Mouse (Mus musculus) ES-E14 (cell line): ENCODE results near the gene Timm10. TPM values are rescaled to one million over a fixed set of nuclear protein-coding genes. Genes with fewer than 3 reads are reported as not detected.
A peak's percentile ranks its signal among the peaks of the same experiment; 100 is the strongest.

Source experiments
- DNase-seq: peaks from one replicate; pipeline ENCODE4 v3.0.0-alpha.2; 2013; ENCODE audit warnings: low read depth, low spot score
- H3K27ac ChIP-seq: 2 replicates; pipeline ENCODE4 v1.5.1; 2012; ENCODE audit warnings: low read depth, mild to moderate bottlenecking, low read length, moderate library complexity, mixed read lengths; ENCODE audit not compliant: poor library complexity, insufficient read depth, severe bottlenecking
- H3K36me3 ChIP-seq: 2 replicates; pipeline ENCODE4 v1.6.1; 2012; ENCODE audit warnings: mild to moderate bottlenecking, low read length, moderate library complexity, mixed read lengths; ENCODE audit not compliant: control insufficient read depth, poor library complexity, insufficient read depth, severe bottlenecking
- H3K4me1 ChIP-seq, 2 experiments: fragments of 150-350 bp in 1 of 2; sonication (generic) in 1 of 2; 2 replicates each; pipeline ENCODE4 v1.6.1; 2012; ENCODE audit warnings: low read length in 2 of 2, mild to moderate bottlenecking in 1 of 2, mixed read lengths in 1 of 2; ENCODE audit not compliant: control insufficient read depth in 2 of 2, insufficient read depth in 2 of 2, poor library complexity in 1 of 2
- H3K4me3 ChIP-seq, 2 experiments: fragments of 150-350 bp in 1 of 2; sonication (generic) in 1 of 2; 2 replicates each; pipeline ENCODE4 v1.5.1; 2012; ENCODE audit warnings: low read length in 2 of 2, low read depth in 1 of 2, mild to moderate bottlenecking in 1 of 2, mixed read lengths in 1 of 2; ENCODE audit not compliant: insufficient read depth in 1 of 2, poor library complexity in 1 of 2, severe bottlenecking in 1 of 2
- H3K9ac ChIP-seq: 2 replicates; pipeline ENCODE4 v1.6.1; 2012; ENCODE audit warnings: low read depth, mild to moderate bottlenecking, low read length, mixed read lengths; ENCODE audit not compliant: poor library complexity, insufficient read depth, severe bottlenecking
- H3K9me3 ChIP-seq: fragments of 150-350 bp; sonication (generic); 2 replicates; pipeline ENCODE4 v1.6.1; 2012; ENCODE audit warnings: low read depth, mild to moderate bottlenecking, low read length; ENCODE audit not compliant: control insufficient read depth, insufficient read depth
- CHD2 ChIP-seq: IDR thresholded peaks from 2 replicates; pipeline ENCODE4 v1.6.1; 2014; ENCODE audit warnings: mild to moderate bottlenecking, low read depth, low read length, inconsistent platforms
- HCFC1 ChIP-seq: IDR thresholded peaks from 2 replicates; pipeline ENCODE4 v1.6.1; 2012; ENCODE audit warnings: low read length, inconsistent platforms, borderline replicate concordance; ENCODE audit not compliant: insufficient read depth
- MAFK ChIP-seq: IDR thresholded peaks from 2 replicates; pipeline ENCODE4 v1.6.1; 2014; ENCODE audit warnings: mild to moderate bottlenecking, low read depth, low read length, inconsistent platforms; ENCODE audit not compliant: insufficient read depth
- ZC3H11A ChIP-seq: IDR thresholded peaks from 2 replicates; pipeline ENCODE4 v1.6.1; 2012; ENCODE audit warnings: low read depth, mild to moderate bottlenecking, inconsistent platforms, low read length, borderline replicate concordance
- ZNF384 ChIP-seq: IDR thresholded peaks from 2 replicates; pipeline ENCODE4 v1.6.1; 2012; ENCODE audit warnings: low read depth, low read length, inconsistent platforms
- in situ Hi-C, 2 experiments: fragments of 600-800 bp; cut with MboI; formaldehyde crosslinking; loops; one replicate each; pipeline ENCODE4 v1.15.1; 2025; ENCODE audit warnings: low sequenced_read_pairs in 2 of 2, inconsistent platforms in 1 of 2; ENCODE audit not compliant: unreplicated experiment in 2 of 2
- total RNA-seq: library from RNA; depleted of rRNA; stranded (reverse); fragments of 300-350 nt; gene quantifications from 2 replicates; pipeline ENCODE4 v1.2.3, GENCODE M21; 2012; rRNA removed

Gene Timm10
- 60.2 and 73.5 TPM in 2 replicates for total RNA-seq

DNA sequence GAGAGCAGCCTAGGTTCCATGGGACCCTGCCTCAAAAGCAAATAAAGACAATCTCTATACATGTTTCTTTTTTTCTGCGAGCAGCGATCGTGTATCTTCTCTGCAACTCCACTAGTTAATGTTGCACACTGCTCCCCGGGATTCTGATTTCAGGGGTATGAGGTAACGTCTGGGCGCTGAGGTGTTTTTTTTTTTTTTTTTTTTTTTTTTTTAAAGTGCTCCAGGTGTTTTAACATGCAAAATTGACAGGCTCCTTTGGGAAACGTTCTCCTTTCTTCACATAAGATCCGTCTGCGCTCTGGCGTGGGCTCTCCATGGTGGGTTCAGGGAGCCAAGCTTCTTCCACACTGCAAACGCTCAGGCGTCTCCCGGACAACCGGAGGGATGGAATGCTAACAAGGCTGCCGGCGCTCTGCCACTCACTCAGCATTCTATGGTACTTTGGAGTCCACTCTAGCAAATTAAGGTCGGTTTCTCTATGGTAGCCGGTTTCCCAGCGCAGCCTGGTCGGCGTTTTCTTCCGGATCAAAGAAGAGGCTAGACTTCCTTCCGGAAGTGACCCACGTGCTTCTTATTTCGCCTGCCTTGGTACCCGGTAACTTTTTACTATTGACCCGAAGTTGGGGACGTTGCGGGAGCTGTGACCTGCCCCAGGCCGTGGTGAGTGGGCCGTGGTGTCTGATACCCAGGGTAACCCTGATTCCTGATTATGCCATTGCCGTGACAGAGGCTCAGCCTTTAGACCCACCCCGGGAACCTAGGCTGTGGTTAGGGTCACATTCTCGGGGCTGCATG is at the start of gene Timm10:
TSS of gene Timm10 (plus strand) at position 510 of the 795 bp plus-strand sequence.
- TF ChIP-seq ZC3H11A (no peak), ZNF384 (peak; percentile 96), CHD2 (0 out of 2 replicates have a peak, but pooled peaks have one; percentile 42), HCFC1 (peak; percentile 84; the same call in 1 of the 2 replicates), MAFK (peak; percentile 73; the same call in 1 of the 2 replicates)
- H3K36me3 ChIP-seq = peaks cover 6% of the 10 kb centered on the region
- peaks cover 0 to 2% of the 10 kb centered on the region in 2 experiments; a peak in 1 of 4 replicates for H3K4me1 ChIP-seq
- H3K9ac ChIP-seq = peak within 1 kb of the TSS; percentile 81
- peak within 1 kb of the TSS; percentile 16; the same call in 1 of the 2 replicates for H3K27ac ChIP-seq
- H3K9me3 ChIP-seq = no peaks in the 10 kb centered on the region
- DNase-seq = peak; percentile 91
- H3K4me3 ChIP-seq = peak within 1 kb of the TSS; percentile 75 to 95
- in situ Hi-C loops = no loop called here

- no peak for DNase-seq
- H3K27ac ChIP-seq = no peak overlapping the region
- in situ Hi-C loops = no loop called here
- TF ChIP-seq ZC3H11A (no peak), HCFC1 (no peak), CHD2 (no peak), MAFK (no peak), ZNF384 (no peak)
- no peaks in the 10 kb centered on the region for H3K9me3 ChIP-seq
- no peak overlapping the region for H3K4me3 ChIP-seq
- no peak overlapping the region for H3K9ac ChIP-seq
- H3K36me3 ChIP-seq = no peaks in the 10 kb centered on the region
- peaks cover 3 to 10% of the 10 kb centered on the region in 2 experiments; a peak in 1 of 4 replicates for H3K4me1 ChIP-seq
Observed at GRCm38 (mm10) chr2:84777706-84778105, 49.1 kb upstream of the Timm10 start.

GRCm38 (mm10) chr2:84779210-84779609 is 47.6 kb upstream of the Timm10 start:
- in situ Hi-C loops = no loop called here
- no peak for DNase-seq

DNA sequence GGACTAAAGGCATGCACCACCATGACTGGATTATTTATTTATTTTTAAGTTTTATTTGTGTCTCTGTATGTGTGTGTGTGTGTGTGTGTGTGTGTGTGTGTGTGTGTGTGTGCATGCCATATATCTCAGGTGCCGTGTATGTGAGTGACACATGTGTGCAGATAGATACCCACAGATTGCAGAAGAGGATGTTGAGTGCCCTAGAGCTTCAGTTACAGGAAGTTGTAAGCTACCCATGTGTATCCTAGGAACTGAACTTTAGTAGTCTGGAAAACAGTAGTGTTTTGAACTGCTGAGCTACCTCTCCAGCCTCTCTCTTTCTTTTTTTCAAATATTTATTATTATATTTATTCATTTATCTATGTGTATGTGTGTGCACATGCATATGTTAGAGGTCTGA is 43.5 kb upstream of the Timm10 start:
- H3K4me3 ChIP-seq = no peak overlapping the region
- TF ChIP-seq MAFK (no peak), CHD2 (no peak), ZC3H11A (no peak), HCFC1 (no peak), ZNF384 (no peak)
- no peaks in the 10 kb centered on the region for H3K9me3 ChIP-seq
- H3K4me1 ChIP-seq = no peaks in the 10 kb centered on the region
- in situ Hi-C loops = no loop called here
- no peak for DNase-seq
- H3K27ac ChIP-seq = no peak overlapping the region
- H3K36me3 ChIP-seq = no peaks in the 10 kb centered on the region
- no peak overlapping the region for H3K9ac ChIP-seq

More at GRCm38 (mm10) chr2:84779210-84779609, 47.6 kb upstream of the Timm10 start:
- Histone ChIP-seq H3K27ac (no peak overlapping the region), H3K9ac (no peak overlapping the region), H3K4me1 (peaks cover 3 to 7% of the 10 kb centered on the region in 2 experiments; a peak in 1 of 4 replicates), H3K36me3 (no peaks in the 10 kb centered on the region), H3K9me3 (no peaks in the 10 kb centered on the region), H3K4me3 (no peak overlapping the region)
- TF ChIP-seq MAFK (no peak), ZC3H11A (0 out of 2 replicates have a peak, but pooled peaks have one; percentile 3)
